Mouse (Mus musculus) megakaryocyte, embryonic 14.5 days (primary cell): ENCODE measurements at regions not wholly inside any gene's neighbourhood (a gene's known extent, or its start where the extent isn't known, plus 50 kb on each side); places are given as distances from the start of the nearest gene placed in this dataset.

Experiments
- FLI1 ChIP-seq: IDR thresholded peaks from 2 replicates; pipeline ENCODE4 v1.6.1; 2012; ENCODE audit warnings: low read length, inconsistent platforms, mixed read lengths
- GATA1 ChIP-seq: IDR thresholded peaks from 3 replicates; pipeline ENCODE4 v1.6.1; 2012; ENCODE audit warnings: mixed read lengths, low read length, inconsistent platforms, borderline replicate concordance

- TF ChIP-seq GATA1 (no peak), FLI1 (no peak)
These were observed 89.4 kb upstream of the Lemd2 start for GRCm38 (mm10) chr17:27293586-27294207.
